Mouse (Mus musculus): ENCODE measurements at regions not wholly inside any gene's neighbourhood (a gene's known extent, or its start where the extent isn't known, plus 50 kb on each side); places are given as distances from the start of the nearest gene placed in this dataset.

DNA sequence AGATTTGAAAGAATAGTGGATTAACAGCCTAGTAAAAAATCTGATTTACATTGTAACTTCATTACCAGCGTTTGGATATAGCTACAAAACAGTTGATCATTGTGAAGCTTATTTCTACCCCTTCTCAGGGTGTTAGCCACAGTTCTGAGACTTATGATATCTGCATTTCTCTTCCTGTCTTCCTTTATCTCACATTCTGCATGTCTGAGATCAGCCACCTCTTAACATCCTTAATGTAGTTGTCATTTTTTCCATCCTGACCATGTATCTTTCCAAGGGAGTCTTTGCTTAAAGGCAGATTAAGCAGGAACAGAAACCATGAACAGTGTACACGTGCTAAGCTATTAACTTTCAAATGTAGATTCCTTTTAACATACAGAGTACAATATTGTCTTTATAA lies 1278.2 kb downstream of the Kcnt2 start:
- DNase-seq (ENCODE audit: low spot score in 2 of 2), result no peak
- intact Hi-C loops (cut with DNase I), result no loop called here

- peak; percentile 8 to 54 for DNase-seq (ENCODE audit: low spot score in 2 of 2)
- intact Hi-C loops (cut with DNase I), result no loop called here
Observed at GRCm38 (mm10) chr1:141533160-141533559, 1287.2 kb downstream of the Kcnt2 start.
